Mouse (Mus musculus): Measurements from ENCODE around the gene Tmem251. TPM values are rescaled to one million over a fixed set of nuclear protein-coding genes. Genes with fewer than 3 reads are reported as not detected.

Tmem251 gene
- total RNA-seq (2022) = 1 to 10 TPM; 4.9 to 6.4 (median 5.6) TPM

DNA sequence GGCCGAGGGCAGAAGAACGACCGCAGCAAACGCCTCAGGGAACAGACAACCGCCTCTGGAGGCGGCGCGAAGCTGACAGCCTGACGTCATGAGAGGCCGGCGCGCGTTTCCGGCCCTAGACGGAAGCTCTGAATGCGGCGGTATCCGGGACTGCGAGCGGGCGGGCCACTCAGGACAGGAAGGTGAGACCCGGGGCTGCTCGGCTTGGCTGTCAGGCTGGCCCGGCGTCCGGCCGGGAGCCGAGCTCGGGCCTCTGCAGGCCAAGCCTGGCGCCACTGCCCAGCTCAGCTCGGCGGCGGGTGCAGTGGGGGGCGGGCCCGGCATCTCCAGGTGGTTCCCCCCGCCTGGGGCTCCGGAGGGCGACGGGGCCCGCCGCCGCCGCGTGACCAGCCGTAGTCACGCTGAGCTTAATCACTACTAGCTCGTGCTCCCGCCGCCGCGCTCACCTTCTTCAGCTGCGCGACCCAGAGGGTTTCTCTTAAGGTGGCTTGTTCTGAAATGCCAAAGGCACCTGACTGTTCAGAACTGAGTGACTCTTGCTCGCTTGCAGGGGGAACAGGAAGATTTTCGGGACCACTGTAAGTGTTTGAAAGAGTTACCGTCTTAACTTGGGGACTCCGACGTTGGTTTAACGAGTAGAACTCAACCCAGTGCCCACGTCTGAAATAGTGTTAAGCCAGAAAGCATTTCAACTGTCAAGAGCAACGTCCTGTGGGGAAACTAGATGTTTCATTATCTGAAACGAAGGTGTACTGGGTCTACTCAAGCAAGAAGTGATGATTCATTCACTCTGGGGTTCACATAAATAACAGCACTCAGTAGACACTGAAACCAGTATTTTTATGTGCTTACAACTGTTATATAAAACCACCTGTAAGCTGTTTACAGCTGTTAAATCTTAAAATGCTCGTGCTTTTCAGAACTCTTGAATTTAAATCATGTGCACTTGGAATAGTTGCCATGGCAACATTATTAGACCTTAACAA is at the start of gene Tmem251, which contains the start of gene Moap1:
Tmem251 (plus strand) TSS at position 174 of the 986 bp plus-strand sequence.
Moap1 (minus strand) TSS at position 73 of the 986 bp plus-strand sequence.
- peak; percentile 82 to 88 for DNase-seq (ENCODE audit: low spot score in 2 of 2)

DNA sequence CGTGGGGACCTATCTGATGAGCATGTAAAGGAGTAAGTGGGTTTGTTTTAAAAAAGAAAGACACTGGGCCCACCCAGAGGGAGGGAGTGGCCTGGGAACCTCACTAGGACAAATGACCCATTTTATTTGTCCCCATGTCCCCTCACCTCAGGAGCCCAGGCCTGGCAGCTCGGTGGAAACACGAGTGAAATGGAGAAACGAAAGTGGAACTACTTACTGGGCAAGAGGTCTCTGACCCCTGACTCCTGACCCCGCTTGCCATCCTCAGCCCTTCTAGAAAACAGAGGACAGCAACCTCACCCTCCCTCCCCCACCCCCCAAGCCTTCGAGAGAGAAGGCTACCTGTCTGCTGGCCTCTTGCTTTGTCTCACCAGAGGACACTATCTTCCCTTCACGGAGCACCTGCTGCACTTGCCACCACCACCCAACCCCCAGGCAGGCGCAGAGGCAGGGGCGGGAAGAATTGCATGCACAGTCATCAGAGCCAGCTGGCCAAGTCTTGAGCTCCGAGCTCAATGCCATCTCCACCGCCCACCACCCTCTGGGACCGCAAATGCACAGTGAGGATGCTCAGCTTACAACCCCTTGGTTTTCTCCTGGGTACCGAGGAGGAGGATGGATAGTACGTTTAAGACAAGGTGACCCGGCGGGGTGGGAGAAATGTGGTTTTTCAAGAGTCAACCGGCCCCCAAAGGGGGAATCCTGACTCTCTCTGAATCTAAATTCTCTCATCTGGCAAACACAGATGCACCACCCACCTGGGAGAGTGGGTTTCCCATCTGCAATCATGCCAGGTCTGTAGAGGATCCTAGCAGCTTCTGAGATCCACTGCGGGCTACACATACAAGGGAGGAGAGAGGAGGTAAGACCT is 48.0 kb upstream of the Tmem251 start:
- DNase-seq (ENCODE audit: low spot score in 2 of 2) = peak; percentile 83 to 84

- DNase-seq (ENCODE audit: low spot score in 2 of 2) = no peak
Observed at GRCm38 (mm10) chr12:102696635-102697354, 46.8 kb upstream of the Tmem251 start.

DNA sequence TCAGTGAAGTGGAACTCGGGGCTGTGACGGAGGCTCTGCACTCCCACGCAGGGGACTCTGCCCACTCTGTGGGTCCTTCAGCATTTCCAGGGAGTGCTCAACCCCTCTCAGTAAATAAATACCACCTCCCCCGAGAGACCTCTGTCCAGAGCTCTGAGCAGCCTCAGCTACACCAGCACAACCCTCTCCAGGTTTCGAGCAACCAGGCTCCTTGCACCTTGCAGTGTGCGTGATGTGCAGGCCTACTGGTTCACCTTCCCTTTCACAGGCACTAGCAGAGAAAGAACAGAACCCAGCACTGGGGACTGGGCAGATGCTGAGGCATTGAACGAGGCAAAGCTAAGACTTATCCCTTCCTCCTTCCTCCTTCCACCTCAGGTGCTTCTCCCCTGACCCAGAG is 46.2 kb upstream of the Tmem251 start:
- DNase-seq (ENCODE audit: low spot score in 2 of 2) = no peak

GRCm38 (mm10) chr12:102698089-102698684 is 45.4 kb upstream of the Tmem251 start:
- no peak for DNase-seq (ENCODE audit: low spot score in 2 of 2)

DNA sequence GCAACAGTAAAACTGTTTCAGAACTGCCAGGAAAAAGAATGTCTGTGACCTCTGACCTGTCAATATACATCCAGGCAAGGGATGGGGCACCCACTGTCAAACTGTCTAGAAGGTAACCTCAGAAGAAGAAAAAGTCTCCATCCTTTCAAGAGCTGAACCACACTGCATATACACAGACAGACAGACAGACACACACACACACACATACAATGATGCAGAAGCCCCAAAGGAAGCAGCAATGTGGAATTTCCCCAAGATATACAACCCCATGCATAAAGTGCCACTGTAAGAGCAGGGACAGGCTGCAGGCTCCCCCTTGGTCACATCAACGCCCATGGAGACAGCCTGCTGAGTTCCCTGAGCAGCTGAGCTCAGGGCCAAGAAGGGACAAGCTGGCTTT is 44.4 kb upstream of the Tmem251 start:
- no peak for DNase-seq (ENCODE audit: low spot score in 2 of 2)

DNA sequence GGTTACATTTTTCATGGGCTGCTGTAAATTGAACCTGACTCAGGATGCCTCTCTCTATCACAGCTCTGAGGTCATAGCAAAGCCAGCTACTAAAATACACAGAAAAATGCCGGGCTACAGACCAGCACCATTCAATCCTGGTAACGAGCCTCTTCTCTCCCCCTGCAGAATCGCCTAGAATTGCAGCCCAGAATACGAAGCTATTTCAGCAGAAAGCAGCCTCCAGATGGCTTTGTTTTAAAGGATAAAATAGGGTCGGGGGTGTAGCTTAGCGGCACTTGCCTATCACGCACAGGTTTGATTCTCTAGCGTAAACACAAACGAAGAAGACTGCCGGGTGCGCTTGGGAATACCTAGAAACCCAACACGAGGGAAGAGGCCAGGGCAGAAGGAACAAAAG is 43.1 kb upstream of the Tmem251 start:
- no peak for DNase-seq (ENCODE audit: low spot score in 2 of 2)

GRCm38 (mm10) chr12:102701691-102702207 is 41.8 kb upstream of the Tmem251 start:
- no peak for DNase-seq (ENCODE audit: low spot score in 2 of 2)

- DNase-seq (ENCODE audit: low spot score in 2 of 2) = peak in 1 of 2 experiments; percentile 79
Observed at GRCm38 (mm10) chr12:102702356-102703110, 41.0 kb upstream of the Tmem251 start.

DNA sequence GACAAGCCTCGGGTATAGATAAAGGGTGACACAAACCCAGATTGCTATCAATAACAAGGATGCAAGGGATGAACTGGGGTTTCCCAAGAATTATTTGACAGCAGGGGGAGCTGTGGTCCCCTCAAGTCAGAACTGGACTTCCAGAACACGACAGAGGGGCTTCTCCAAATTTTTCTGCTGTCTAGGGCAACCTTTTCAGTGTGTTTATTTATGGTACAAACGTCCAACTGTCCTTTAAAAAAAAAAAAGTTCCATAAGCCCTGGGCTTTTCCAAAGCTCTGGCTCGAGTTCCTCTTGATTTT is 40.5 kb upstream of the Tmem251 start:
- DNase-seq (ENCODE audit: low spot score in 2 of 2) = no peak

DNA sequence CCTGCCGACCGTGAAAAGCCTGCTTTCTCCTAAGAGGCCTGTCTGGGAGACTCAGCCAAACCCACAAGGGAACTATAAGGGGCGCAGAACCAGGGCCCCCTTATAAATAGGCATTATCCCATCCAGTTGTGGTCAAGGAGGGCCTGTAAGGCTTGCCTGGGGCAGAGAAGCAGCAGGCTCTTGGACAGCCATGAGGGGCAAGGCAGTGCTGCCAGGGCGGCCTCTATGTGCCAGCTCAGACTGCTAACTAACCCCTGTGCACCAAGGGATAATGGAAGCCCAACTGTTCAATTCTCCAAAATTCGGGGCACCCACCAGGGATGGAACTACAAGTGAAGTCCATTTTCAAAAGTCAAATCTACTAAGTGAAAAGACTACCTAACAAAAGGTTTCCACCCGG is 40.1 kb upstream of the Tmem251 start:
- no peak for DNase-seq (ENCODE audit: low spot score in 2 of 2)

GRCm38 (mm10) chr12:102703921-102704408 is 39.6 kb upstream of the Tmem251 start:
- no peak for DNase-seq (ENCODE audit: low spot score in 2 of 2)

GRCm38 (mm10) chr12:102704457-102705198 is 38.9 kb upstream of the Tmem251 start, which contains the start of gene Itpk1:
Gene Itpk1, minus strand, starts transcription at chr12:102704930.
- DNase-seq (ENCODE audit: low spot score in 2 of 2) = no peak

- DNase-seq (ENCODE audit: low spot score in 2 of 2) = peak; percentile 82 to 90
Observed at GRCm38 (mm10) chr12:102705216-102705871, 38.2 kb upstream of the Tmem251 start.

- DNase-seq (ENCODE audit: low spot score in 2 of 2) = no peak
Observed at GRCm38 (mm10) chr12:102705906-102706640, 37.5 kb upstream of the Tmem251 start.

- no peak for DNase-seq (ENCODE audit: low spot score in 2 of 2)
Observed at GRCm38 (mm10) chr12:102706833-102707463, 36.6 kb upstream of the Tmem251 start.

DNA sequence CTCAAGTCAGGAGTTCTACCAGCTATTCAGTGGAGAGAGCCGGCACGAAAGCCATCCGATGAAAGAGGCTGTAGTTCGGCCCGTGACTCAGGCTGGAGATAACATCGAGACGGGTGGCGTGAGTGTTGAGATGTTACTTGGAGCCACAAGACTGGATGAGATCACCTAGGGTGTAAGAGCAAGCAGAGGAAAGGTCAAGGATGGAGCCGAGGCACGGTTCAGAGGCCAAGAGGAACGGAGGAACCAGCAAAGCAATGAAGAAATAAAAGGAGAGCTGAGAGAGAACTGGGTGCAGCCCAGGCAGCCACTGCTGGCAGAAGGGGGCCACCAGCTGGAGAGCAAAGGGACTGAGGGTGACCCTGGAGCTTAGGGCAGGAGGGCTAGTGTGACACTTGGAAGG is 35.3 kb upstream of the Tmem251 start:
- DNase-seq (ENCODE audit: low spot score in 2 of 2) = no peak

Data from layer of hippocampus, adult 8-10 months (tissue).